Mouse (Mus musculus) E14TG2a.4 (cell line): ENCODE data around the gene Rimbp2.
"Not testable (repeated sequence)": the region's sequence is repeated elsewhere in the genome, so short reads cannot be mapped to it uniquely, and the experiment has no call there.

Experiments
- H3K27me3 ChIP-seq: 2 replicates; pipeline ENCODE4 v1.6.1; 2014; ENCODE audit warnings: low read length, control low read depth; ENCODE audit not compliant: insufficient read depth
- H3K36me3 ChIP-seq: 2 replicates; pipeline ENCODE4 v1.6.1; 2014; ENCODE audit warnings: low read length, control low read depth; ENCODE audit not compliant: insufficient read depth
- H3K4me1 ChIP-seq: replicated peaks from 2 replicates; pipeline ENCODE4 v1.6.1; 2014; ENCODE audit warnings: low read depth, low read length, control low read depth
- H3K4me3 ChIP-seq: replicated peaks from 2 replicates; pipeline ENCODE4 v1.5.1; 2014; ENCODE audit warnings: mild to moderate bottlenecking, low read length
- H3K9me3 ChIP-seq: 2 replicates; pipeline ENCODE4 v1.6.1; 2014; ENCODE audit warnings: low read length, control low read depth
- CTCF ChIP-seq: conservative IDR thresholded peaks from 2 replicates; pipeline ENCODE4 v1.5.1; 2014; ENCODE audit warnings: low read length
- NANOG ChIP-seq: IDR thresholded peaks from 2 replicates; pipeline ENCODE4 v1.6.1; 2014; ENCODE audit warnings: borderline replicate concordance, low read length, mixed read lengths
- POU5F1 ChIP-seq: IDR thresholded peaks from 2 replicates; pipeline ENCODE4 v1.6.1; 2014; ENCODE audit warnings: low read length, borderline replicate concordance

The Rimbp2 gene

DNA sequence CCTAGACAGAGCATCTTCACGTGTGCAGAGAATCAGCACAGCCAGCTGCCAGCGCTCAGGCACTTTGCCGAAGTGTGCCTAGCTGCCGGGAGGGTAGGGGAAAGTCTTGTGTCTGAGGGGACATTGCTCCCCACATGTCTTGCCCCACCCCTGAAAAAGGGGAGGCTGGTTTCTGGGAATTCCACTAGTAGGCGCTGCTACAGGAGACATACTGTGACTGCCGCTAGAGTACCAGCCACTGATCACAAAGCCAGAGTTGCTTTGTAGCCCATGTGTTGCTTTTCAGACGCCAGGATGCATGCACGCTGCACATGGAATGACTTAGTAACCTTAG lies 213.5 kb downstream of the Rimbp2 start:
- peak; percentile 77 for TF ChIP-seq CTCF
- no peak for TF ChIP-seq NANOG
- Histone ChIP-seq H3K4me3 (no peak overlapping the region), H3K9me3 (no peaks in the 10 kb centered on the region)

DNA sequence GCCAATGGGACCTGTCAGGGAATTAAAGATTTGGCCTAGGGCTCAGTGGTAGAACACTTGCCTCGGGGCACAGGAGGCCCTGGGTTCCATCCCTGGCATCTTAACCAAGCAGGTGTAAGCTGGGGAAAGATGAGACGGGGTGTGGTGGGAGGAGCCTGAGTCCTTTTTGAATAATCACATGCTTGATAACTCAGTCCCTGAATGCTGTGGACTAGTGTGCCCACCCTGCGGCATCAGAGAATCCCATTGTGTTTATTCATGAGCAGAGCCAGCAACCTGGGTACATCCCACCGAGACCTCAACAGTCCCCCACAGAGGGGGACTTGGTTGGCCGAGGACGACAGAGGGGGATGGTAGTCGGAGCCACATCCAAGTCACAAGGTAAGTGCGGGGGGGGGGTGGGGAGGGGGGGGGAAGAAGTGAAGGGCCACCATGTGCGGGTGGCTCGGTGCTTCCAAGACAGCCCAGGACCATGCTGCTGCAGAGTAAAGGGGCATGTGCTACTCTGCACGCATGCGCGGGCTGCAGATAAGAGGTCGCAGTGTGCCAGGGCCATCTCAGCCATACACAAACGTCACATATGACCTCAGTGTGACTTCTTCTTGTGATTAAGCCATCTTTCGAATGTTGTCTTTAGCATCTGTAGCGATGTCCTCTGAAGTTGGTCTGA lies 214.0 kb downstream of the Rimbp2 start:
- H3K36me3 ChIP-seq, result no peaks in the 10 kb centered on the region
- no peak overlapping the region for H3K4me3 ChIP-seq
- H3K9me3 ChIP-seq, result no peaks in the 10 kb centered on the region
- no peak for TF ChIP-seq NANOG
- no peak for TF ChIP-seq CTCF
- no peak for TF ChIP-seq POU5F1
- peaks cover 37% of the 10 kb centered on the region for H3K27me3 ChIP-seq
- peaks cover 20% of the 10 kb centered on the region for H3K4me1 ChIP-seq

More for the DNA sequence above, 213.5 kb downstream of the Rimbp2 start:
- peaks cover 20% of the 10 kb centered on the region for H3K4me1 ChIP-seq
- H3K36me3 ChIP-seq, result no peaks in the 10 kb centered on the region
- H3K27me3 ChIP-seq, result peaks cover 40% of the 10 kb centered on the region

DNA sequence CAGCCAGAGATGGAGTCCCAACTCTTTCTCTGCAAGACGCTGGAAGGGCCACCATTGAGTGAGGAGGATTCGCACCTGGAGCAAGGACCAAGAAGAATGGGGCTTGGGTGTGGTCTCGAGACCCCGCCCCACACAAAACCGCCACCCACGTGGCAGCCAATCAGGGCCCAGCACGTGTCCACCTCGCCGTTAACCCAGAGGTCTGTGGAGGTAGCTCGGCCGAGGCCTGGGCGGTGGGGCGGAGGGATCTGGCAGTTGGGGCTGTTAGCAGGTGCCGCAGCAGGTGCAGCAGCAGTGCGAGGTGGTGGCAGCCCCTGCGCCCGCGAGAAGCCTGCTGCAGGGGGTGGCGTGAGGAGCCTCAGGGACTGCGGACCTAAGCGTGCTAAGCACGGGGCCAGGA lies 217.4 kb downstream of the Rimbp2 start:
- TF ChIP-seq NANOG (no peak), POU5F1 (no peak), CTCF (no peak)

DNA sequence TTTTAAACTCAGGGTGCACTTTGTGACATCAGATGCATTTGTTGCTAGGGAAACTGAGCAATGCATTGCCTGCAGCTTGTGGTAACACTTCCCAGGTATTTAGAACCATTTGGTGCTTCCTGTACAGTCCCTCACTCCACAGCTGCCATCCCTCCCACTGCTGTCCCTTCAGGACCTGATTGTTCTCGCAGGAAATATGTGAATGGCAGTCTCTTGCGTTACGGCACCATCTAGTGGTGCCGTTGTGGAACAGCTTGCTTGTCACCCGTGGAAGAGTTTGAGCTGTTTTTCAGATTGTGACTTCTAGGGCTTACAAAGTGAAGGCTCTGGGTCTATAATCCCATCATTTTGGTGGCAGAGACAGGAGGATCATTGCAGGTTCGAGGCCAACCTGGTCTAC lies 219.3 kb downstream of the Rimbp2 start:
- H3K4me3 ChIP-seq, result no peak overlapping the region
- TF ChIP-seq CTCF (peak; percentile 70), POU5F1 (no peak)
- peaks cover 23% of the 10 kb centered on the region for H3K27me3 ChIP-seq
- H3K9me3 ChIP-seq, result no peaks in the 10 kb centered on the region
- peaks cover 33% of the 10 kb centered on the region for H3K4me1 ChIP-seq
- H3K36me3 ChIP-seq, result no peaks in the 10 kb centered on the region

More for the DNA sequence above, 217.4 kb downstream of the Rimbp2 start:
- Histone ChIP-seq H3K4me3 (0 out of 2 replicates have a peak overlapping the region, but pooled peaks have one; percentile 32), H3K9me3 (no peaks in the 10 kb centered on the region), H3K27me3 (peaks cover 26% of the 10 kb centered on the region), H3K36me3 (no peaks in the 10 kb centered on the region), H3K4me1 (peaks cover 26% of the 10 kb centered on the region)

DNA sequence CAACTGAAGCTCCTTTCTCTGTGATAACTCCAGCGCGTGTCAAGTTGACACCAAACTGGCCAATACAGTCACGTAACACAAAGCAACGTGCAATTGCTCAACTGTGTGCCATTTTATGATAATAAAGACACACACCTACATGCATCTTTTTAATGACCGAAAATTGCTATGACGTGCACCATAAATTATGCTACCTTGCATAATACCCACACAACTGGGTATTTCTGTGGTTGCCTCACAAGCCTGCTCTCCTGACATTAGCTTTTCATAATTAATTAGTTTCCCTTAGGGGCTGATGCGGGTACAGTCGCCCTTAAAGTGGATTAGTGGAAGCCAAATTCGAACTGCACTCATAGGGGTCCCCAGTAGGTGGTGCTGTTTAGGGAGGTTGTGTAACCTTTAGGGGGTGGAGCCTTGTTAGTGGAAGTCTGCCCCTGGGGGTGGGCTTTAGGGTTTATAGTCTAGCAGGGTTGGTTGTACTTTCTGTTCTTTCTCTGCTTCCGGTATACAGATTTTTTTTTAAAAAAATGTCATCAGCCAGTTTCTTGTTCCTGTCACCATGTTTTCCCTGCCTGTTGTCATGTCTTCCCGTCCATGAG lies 220.8 kb downstream of the Rimbp2 start:
- Histone ChIP-seq H3K4me1 (peaks cover 32% of the 10 kb centered on the region), H3K36me3 (no peaks in the 10 kb centered on the region), H3K27me3 (peaks cover 21% of the 10 kb centered on the region), H3K9me3 (no peaks in the 10 kb centered on the region), H3K4me3 (no peak overlapping the region)
- TF ChIP-seq NANOG (no peak), CTCF (peak; percentile 90), POU5F1 (no peak)

DNA sequence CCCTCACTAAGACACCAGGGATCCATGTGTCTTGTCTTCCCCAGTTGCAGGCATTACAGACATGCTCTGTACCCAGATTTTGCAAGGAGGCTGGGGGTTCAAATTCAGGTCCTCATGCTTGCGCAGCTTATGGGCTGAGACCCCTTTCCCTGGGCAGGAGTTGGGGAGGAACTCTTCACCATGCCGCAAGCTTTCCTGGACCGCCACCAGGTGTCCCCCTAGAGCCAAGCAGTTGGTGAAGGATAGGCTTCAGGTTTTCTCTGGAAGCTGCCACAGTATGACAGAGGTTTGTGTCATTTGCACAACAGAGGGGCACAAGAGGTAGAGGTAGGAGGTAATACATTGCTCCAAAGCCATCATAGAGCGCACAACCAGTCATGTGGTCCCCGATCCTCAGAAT lies 222.7 kb downstream of the Rimbp2 start:
- H3K4me1 ChIP-seq, result peaks cover 26% of the 10 kb centered on the region
- H3K9me3 ChIP-seq, result no peaks in the 10 kb centered on the region
- no peaks in the 10 kb centered on the region for H3K36me3 ChIP-seq
- H3K4me3 ChIP-seq, result no peak overlapping the region
- TF ChIP-seq NANOG, result no peak
- TF ChIP-seq POU5F1, result no peak
- TF ChIP-seq CTCF, result peak; percentile 89
- H3K27me3 ChIP-seq, result peaks cover 4% of the 10 kb centered on the region

DNA sequence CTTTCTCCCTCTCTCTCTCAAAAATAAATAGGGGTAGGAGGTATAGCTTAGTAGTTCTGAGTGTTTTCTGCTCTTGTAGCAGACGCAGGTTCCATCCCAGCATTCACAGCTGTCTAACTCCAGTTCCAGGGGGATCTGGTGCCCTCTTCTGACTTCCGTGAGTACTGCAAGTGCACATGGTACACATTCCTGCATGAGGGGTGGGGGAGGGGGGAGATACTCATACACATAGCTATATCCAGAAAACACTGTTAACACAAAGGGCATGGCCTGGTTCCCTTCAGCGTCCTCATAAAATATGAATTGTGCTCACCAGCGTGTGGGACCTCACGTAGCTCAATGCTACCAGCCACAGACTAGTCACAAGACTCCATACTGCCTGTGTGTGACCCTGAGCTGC lies 223.9 kb downstream of the Rimbp2 start:
- no peaks in the 10 kb centered on the region for H3K36me3 ChIP-seq
- peaks cover 25% of the 10 kb centered on the region for H3K4me1 ChIP-seq
- no peak for TF ChIP-seq POU5F1
- peak; percentile 75 for TF ChIP-seq CTCF

DNA sequence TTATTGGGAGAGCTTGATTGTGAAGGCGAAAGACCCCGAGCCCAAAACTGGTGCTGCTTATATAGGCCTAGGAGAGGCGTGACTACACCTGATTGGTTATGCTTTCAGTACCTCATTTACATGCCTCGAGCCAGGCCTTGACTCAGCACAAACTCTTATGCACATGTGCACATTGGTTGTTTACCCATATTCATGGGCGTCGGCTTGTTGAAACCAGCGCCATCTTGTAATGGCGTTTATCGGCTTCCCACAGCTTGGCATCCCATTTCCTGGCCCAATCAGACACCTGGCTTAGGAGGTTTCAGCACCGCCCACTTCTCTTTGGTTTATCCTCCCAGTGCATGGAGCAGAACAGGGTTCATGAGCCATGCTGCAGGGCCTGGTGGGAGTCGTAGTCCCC lies 232.8 kb downstream of the Rimbp2 start:
- not testable (repeated sequence) for H3K36me3 ChIP-seq, H3K4me1 ChIP-seq, H3K4me3 ChIP-seq, H3K27me3 ChIP-seq
- H3K9me3 ChIP-seq, result peaks cover 18% of the 10 kb centered on the region

More for the DNA sequence above, 223.9 kb downstream of the Rimbp2 start:
- Histone ChIP-seq H3K27me3 (no peaks in the 10 kb centered on the region), H3K9me3 (no peaks in the 10 kb centered on the region), H3K4me3 (no peak overlapping the region)

DNA sequence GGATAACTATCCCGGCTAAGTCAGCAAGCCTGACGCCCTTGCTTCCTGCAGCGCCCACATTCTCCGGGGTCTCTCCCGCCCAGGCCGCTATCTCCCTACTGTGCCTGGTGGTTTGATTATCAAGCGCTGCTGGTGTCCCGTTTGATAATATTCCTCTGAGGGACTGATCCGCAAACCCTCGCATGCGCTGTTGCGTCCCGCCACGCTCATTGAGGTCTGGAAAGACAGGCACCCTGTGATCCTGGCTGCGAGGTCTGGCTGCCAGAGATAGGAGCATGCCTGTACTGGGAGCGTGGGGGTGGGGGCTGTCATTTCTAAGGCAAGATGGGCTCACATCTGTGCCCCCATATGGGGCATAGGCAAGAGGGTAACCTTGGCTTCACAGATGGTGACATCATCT lies 238.1 kb downstream of the Rimbp2 start:
- peaks cover 8% of the 10 kb centered on the region for H3K9me3 ChIP-seq
- H3K4me3 ChIP-seq, result peak overlapping the region; percentile 39; the same call in 1 of the 2 replicates
- H3K27me3 ChIP-seq, result peaks cover 19% of the 10 kb centered on the region
- H3K36me3 ChIP-seq, result no peaks in the 10 kb centered on the region
- TF ChIP-seq CTCF, result no peak
- TF ChIP-seq NANOG, result no peak
- TF ChIP-seq POU5F1, result no peak
- H3K4me1 ChIP-seq, result peaks cover 15% of the 10 kb centered on the region
